Mouse (Mus musculus): Measurements from ENCODE around the gene Tmem178b.

Gene Tmem178b

DNA sequence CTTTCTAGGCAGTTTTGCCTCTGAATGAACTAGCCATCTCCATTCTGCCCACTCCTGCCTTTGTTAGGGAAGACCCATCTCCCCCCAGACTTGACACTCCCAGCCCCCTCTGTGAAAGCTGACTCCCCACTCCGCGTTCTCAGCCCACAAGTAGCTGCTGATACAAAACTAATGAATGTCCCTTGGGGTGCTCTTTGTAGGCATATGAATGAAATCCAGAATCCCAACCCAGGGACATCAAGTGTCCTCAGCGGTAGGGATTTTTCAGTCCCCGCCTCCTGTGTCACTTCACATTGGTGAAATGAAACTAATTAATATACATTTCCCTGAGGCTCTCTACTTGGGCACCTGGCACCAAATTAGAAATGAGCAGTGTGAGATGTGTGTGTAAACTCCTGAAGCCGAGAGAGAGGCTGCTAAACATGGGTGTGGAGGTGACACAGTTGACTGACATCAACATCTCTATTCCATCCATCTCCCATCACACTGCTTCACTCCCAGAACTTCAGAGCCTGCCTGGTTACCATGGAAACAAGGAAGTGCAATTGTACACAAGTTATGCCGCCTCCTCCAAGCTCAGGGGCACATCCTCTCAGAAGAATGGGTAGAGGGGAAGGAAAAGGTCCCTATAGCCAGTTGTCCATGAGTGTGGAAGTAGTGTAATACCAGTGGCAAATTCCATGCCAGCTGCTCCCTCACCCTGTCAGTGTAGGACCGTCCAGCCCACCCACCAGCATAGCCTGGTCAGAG, 142.8 kb downstream of the Tmem178b start:
- peak in 1 of 2 experiments; percentile 42 for DNase-seq (ENCODE audit: low spot score in 2 of 2)

DNA sequence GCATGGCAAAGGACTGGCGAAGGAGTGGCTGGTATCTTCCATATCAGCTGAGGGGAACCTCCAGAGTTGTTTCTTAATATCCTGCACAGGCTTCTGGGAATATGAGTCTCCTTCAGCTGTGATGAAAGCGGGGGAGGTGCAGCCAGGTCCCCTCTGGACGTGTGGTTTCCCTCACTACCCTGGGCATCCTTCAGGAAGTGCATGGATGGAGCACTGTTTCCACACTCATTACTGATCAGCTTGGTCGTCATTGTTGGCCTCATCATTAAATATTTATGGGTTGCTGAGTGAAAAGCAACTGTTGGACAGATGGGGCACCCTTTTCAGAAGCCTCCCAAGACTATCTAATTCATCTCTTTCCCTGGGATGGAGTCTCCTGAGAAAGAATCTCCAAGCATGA, 146.3 kb downstream of the Tmem178b start:
- no peak for DNase-seq (ENCODE audit: low spot score in 2 of 2)

DNA sequence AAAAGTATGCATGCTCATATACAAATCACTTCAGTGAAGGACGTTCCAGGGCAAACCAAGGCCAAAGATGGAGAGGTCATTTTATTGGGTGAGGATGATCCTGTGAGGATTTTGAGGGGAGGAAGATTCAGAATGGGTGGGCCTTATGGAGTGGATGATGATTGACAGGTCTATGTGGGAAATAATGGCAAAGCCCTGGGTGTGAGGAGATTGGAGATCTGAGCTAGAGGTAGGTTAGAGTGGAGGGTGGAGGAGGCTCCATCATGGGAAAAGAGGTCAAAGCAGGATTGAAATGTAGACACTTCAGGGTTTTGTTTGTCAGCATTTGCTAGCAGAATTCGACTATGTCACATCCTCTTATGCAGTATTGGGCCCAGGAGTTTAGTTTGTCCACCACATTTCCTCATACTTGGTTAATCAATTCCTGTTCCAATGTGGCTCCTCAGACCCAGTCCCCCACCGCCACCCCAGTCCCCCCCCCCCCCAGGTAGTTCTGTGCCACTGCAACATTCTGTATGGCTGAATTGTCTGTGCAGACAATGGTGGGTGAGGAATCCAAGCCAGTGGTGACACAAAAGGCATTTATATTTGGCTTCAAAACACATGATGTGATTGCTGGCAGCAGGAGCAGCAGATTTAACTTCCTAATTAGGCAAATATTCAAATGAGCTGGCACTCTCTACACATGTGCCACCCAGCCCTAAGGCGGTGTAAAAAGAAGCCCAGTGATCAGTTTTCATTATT, 150.7 kb downstream of the Tmem178b start:
- DNase-seq (ENCODE audit: low spot score in 2 of 2), result peak in 1 of 2 experiments; percentile 69

DNA sequence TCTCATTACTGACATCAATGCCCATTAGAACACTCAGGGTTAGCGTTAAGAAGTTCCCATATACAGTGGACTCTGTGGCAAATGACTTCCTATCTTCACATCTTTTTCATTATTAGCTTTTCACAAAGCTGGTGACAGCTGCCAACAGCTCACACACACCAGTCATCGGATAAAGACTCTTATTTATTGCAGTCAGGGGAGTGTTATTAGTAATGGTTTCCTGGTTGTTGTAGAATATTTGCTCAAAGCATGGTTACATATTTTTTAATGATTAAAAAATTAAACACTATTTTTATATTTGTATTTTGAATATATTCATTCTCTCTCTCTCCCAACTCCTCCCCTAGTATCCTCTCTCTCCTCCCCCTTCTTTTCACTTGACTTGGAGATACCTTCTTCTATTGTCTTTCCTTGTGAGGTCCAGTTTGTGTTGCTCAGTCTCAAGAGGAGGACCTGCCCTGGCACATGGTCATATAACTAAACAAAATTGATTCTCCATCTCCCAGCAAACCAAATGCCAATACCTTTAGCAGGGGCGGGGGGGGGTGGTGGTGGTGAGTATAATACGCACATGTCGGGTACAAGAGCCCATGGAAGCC, 151.4 kb downstream of the Tmem178b start:
- DNase-seq (ENCODE audit: low spot score in 2 of 2), result no peak

DNA sequence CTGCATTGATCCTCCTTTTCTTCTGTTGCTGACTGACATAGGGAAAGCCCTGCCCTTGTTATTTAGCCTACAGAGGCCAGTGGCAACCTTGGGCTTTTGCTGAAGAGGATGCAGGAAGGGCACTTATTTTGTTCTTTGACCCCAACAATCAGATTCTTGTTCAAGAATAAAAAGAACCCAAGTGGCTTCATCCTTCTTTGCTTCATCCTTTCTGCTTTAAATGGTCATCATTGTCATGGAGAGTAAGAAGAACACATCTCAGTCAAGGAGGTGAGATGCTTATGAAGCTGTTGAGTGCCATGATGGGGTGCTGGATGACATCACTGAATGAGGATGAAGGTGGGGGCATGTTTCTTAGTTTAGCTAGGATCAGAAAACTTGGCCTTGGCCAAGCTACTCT, 159.8 kb downstream of the Tmem178b start:
- DNase-seq (ENCODE audit: low spot score in 2 of 2), result no peak

DNA sequence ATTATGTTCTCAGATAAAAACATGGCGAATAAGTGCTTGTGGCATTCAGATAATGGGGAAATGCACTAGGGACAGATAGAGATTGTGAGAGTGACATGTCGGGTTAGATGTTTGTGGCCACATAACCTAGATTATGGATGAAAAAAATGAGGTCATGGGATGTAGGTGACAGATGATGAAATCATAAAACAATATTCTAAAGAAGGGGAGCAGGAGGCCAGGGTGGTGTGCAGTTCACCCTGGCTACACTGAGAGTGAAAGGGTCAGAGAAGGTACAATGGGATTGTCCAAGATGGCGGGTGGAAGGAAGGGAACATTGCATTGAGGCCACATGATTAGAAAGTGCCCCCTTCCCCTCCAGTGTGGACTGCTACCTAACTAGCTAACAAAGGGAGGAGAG, 160.9 kb downstream of the Tmem178b start:
- no peak for DNase-seq (ENCODE audit: low spot score in 2 of 2)

DNA sequence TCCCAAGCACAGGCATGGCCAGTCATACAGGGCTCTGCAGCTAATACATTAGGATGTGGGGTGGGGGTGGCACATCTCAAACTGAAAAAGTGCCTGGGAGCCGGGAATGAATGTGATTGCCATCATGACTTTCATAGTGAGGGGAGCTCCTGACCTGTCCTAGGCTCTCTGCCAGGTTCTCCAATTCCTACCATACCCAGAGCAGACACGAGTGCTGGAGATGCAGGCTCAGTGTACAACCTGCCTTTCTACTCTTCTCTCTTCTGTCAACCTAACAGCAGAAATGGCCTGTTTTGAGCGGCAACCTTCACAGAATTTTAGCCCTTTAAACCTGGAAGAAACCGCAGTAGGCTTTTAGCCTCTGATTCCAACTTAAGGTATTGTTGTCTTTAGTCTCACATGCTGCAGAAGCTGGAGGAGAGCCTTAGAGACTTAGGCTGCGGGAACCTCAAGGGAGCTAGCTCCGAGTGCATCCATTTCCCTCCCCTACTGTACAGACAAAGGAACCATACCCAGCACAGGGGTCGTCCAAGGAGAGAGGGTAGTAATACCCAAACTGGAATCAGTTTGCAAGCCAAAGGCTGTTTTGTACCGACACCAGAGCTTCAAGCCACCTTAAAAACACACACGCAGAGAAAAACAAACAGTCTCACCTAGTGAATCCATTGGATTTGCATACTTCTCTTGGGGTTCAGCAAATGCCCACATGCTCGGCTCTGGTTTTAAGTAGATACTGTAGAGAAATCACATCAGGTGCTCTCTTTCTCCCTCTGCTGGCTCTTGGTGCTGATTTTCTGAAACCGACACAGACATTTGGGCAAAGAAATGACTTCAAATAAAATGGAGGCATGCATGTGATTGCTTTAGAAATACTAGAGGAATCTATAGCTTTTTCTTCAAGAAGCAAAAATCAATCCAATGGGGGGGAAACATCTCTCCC, 176.2 kb downstream of the Tmem178b start:
- DNase-seq (ENCODE audit: low spot score in 2 of 2), result peak; percentile 54 to 80

DNA sequence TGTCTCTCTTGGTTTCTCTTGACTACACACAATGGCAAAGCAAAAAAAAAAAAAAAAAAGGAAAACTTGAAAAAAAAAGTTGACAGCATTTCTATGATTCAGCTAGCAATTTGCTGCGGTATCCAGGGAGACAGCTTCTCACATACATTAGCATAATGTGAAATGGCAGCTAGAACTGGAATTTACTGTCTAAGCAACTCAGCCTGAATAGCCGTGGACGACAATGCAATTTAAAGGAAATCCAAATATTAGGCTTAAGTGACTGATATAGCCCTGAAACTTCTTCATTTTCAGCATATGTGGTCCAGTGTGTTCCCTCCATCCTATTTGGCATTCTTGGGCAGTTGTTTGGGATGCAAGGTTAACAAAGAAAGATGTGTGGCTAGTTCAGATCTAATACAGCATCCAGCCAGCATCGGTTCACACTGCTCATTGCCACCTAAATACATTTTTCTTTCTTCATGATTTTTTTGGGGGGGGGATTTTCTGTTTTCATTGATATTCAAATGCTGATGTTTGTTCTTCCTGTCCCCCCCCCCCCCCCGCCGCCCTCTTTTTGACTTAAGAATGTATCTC, 176.9 kb downstream of the Tmem178b start:
- no peak for DNase-seq (ENCODE audit: low spot score in 2 of 2)

DNA sequence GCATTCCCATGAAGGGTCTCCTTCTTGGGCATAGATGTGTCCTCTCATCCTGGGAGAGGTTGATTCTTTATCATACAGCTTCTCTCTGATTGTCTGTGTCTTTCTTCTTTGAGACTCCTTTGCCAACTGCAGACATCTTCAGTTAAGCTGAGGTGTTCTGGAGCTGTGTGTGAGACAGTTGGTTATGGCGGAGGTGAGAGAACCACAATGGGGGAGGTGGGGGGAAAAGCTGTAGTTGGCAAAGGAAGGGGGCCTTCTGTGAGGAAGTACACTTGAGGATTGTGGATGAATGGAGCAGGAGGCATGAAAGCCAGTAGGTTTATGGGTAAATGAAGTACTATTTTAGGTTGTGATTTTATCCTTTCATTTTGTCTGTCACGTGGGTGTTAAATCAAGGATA, 178.6 kb downstream of the Tmem178b start:
- DNase-seq (ENCODE audit: low spot score in 2 of 2), result no peak

DNA sequence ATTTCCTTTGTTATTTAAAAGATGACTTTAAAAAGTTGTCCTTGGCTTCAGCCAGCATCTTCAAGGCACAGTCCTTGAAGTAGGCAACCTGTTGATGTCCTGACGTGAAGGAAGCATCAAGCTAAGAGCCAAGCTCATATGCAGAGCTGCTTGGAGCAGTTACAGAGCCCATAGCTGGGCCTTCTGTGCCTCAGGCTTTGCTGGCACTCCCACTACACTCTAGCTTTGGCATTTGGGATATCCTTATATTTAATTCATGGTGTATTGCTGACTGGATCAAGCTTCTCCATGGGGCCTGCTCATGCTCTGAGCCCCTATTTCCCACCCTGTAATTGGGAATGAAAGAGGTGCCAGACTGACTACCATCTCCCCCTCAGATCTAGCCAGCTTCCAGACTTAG, 179.5 kb downstream of the Tmem178b start:
- DNase-seq (ENCODE audit: low spot score in 2 of 2), result no peak

DNA sequence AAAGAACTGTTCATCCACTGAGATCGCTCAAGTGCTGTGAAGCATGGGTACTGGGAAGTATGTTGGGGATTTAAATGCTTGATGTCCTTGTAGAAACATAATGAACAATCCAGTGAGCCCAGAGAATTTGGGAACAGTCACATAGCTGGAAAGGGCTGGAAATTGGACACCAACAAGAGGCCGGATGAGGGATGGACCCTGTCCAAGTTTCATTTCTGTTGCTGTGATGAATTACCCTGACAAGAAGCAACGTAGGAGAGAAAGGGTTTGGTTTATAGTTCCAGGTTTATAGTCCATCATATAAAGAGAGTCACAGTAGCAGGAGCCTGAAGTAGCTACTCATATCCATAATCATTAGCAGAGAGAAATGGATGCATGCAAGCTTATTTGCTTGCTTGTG, 186.4 kb downstream of the Tmem178b start:
- DNase-seq (ENCODE audit: low spot score in 2 of 2), result no peak

DNA sequence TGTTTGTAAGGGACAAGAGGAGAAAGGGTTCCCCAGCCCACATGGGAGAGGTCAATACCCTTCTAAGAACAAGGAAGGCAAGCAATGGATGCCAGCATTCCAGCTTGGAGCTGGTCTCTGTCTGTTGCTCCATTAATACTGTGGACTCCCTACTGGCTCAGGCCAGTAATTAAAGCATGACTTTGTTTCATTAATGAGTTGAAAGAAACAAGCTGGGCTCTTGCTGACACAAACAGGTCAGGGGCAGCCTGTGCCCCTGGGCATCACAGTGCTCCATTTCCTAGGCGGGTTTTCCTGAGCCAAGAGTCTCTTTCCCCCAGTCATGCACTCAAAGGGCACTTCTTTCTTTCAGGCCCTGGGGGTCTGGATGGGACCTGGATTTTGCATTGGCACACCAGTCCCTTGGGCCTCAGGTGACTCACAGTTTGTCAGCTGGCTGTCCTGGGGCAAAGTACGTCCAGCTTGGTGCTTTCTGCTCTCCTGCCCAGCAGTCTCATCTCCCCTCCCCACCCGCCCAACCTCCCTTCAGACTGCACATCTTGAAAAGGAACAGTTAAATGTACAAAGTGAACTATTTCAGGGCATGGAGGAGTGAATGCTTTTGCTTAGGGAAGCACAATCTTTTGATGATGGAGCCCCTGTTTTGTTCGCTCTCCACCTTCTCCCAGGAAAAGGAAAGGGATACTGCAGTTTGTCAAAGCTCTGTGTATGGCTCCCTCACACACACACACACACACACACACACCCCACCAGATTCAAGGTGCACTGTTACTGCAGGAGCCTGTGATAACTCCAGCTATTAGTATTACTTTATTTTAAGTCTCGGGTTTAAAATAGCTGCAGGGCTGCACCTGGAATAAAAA, 188.5 kb downstream of the Tmem178b start:
- no peak for DNase-seq (ENCODE audit: low spot score in 2 of 2)

DNA sequence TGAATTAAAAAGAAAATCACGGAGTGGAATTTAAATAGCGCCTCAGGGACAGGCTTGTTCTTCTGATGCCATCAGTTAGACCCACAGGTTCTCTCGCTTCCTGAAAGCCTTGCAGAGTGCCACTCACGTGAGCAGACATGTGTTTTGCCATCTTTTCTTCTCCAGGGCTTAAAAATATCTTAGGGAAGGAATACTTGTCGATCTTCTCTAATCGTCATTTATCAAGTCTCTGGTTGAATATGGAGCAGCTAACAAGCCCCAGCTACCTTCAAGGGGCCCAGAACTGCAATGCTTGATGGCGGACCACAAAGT, 189.1 kb downstream of the Tmem178b start:
- DNase-seq (ENCODE audit: low spot score in 2 of 2), result no peak

DNA sequence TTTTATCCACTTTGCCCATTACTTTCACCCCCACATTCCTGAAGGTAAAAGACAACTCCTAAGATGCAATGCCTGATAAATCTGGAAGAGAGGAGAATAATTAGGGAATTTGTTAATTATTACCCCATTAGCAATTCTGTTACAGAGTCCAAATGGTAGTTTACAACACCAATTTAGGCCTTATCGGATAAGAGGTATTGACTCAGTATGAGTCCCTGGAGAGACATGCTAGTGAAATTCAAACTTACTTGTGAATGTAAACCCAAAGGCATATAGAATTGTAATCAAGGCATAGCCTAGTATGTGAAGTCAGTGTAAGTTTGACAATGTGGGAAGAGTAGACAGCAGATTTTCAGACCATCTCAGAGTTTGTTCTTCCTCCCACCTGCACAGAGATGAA, 190.4 kb downstream of the Tmem178b start:
- no peak for DNase-seq (ENCODE audit: low spot score in 2 of 2)

DNA sequence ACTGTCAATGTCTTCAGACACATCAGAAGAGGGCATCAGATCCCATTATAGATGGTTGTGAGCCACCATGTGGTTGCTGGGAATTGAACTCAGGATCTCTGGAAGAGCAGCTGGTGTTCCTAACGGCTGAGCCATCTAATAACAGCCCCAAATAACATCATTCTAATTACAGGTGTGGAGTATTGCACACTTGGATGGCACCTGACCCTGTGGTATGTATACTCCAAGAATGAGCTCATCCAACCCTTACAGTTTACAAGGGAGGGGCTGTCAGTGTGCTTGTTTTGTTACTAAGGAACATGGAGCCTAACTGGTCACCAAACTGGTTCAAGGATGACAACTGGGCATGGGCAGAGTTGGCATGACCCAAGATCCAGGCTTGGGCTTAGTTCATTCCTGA, 190.8 kb downstream of the Tmem178b start:
- no peak for DNase-seq (ENCODE audit: low spot score in 2 of 2)

DNA sequence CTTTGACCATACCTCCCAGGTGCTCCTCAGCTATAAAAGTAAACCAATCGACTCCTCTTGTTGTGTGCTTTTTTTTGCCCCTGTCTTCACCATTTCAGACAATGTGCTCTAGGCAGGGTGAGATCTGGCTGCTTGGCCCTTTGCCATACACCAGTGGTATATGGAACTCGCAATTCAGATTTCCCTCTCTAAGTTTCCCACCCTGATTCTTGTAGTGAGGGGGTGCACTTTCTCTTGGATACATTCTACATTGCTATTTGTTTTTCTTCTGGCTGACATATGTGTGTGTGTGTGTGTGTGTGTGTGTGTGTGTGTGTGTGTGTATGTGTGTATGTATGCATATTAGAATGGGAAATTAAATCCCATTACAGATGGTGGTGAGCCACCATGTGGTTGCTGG, 191.3 kb downstream of the Tmem178b start:
- no peak for DNase-seq (ENCODE audit: low spot score in 2 of 2)

DNA sequence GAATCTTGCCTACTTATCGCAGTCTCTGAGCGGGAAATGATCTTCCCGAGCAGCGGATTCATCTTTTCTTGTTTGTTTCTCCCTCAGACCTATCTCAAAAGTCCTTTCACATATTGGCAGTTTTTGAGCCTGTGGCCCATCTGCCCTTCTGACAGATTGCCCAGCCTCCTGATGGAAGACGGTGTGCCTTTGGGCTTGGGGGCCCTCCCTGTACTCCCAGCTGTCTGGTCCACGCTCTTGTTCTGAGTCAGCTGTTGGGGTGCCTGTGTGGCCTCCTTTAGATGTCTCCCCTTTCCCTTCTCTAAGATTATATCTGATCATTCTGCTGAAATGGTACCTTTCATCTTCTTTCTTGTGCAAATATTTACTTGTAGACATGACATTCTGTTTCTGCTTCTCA, 195.4 kb downstream of the Tmem178b start:
- no peak for DNase-seq (ENCODE audit: low spot score in 2 of 2)

DNA sequence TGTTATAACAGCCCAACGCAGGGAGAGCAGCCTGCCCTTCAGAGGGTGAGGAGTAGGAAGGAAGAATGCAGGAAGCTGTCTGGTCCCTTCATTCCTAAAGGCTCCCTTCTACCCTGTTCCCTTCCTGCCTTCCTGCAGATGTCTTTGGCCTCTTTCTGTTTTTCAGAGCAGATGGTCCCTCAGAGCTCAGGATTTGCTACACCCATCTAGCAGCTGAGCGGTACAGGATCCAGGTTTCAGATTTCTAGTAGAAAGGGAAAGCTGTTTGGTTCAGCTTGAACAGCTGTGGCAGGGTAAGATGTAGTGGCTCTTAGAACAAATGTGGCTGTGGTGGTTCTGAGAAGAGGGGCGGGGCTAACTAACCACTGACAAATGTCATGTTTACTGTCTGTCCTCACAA, 197.9 kb downstream of the Tmem178b start:
- peak in 1 of 2 experiments; percentile 62 for DNase-seq (ENCODE audit: low spot score in 2 of 2)

DNA sequence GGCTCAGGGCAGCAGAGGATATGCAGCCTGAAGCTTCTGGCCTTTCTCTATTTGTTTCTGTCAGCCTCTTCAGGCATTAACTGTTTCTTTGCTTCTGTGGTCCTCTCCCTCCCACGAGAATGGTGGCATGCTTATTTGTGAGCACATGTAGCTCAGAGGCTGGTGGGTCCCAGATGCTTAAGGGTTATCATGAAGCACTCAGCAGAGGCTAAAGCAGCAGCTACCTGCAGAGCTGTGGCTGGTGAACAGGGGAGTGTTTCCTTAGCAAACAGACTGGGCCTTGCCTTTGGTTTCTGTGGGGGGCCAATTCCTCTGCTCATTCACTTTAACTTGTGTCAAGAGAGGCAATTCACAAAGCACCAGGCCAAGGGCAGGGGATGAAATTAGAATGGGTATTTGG, 203.0 kb downstream of the Tmem178b start:
- DNase-seq (ENCODE audit: low spot score in 2 of 2), result no peak

DNA sequence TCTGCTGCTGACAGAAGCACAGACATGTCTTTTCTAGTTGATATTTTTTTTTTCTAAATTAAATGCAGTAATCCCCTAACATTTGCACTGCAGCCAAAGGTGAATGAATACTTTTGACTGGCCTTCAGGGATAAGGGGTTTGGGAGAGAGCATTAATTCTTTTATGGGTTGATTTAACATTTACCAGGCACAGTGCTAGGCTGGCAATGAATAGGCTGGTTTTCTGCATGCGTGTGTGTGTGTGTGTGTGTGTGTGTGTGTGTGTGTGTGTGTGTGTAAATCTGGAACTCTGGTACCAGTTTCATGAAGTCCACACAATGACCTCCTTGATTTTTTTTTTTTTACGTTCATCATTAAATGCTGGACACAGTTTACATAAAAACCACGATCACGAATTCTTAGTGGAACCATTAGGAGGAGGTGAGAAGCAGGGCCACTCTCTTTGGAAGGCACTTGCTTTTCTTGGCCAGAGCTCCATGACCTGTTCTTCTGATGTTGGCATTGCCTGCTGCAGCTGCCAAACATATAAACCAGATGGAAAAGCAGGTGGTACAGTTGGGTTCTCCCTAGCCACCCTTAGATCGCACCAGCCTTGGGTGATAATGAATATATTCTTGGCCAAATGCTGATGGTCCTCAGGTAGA, 203.7 kb downstream of the Tmem178b start:
- no peak for DNase-seq (ENCODE audit: low spot score in 2 of 2)
